Mouse (Mus musculus): ENCODE measurements at regions not wholly inside any gene's neighbourhood (a gene's known extent, or its start where the extent isn't known, plus 50 kb on each side); places are given as distances from the start of the nearest gene placed in this dataset.

DNA sequence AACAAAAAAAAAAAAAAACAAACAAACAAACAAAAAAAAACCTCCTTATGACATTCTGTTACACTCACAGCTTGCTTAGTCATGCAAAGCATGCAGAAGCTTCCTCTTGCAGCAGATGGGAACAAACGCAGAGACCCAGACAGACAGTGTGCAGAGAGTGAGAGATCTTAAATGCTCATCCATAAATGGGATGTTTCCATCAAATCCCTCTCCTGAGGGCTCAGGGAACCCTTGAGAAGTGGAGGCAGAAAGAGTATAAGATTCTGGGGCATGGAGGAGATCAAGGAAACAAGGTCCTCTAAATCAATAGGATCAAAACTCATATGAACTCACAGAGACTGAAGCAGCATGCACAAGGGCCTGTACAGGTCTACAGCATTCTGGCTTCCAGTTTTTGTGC, 52.5 kb downstream of the Adm start:
- no peak for DNase-seq (ENCODE audit: low spot score in 2 of 2)

GRCm38 (mm10) chr7:110682911-110683310, 55.5 kb downstream of the Adm start:
- no peak for DNase-seq (ENCODE audit: low spot score in 2 of 2)

DNA sequence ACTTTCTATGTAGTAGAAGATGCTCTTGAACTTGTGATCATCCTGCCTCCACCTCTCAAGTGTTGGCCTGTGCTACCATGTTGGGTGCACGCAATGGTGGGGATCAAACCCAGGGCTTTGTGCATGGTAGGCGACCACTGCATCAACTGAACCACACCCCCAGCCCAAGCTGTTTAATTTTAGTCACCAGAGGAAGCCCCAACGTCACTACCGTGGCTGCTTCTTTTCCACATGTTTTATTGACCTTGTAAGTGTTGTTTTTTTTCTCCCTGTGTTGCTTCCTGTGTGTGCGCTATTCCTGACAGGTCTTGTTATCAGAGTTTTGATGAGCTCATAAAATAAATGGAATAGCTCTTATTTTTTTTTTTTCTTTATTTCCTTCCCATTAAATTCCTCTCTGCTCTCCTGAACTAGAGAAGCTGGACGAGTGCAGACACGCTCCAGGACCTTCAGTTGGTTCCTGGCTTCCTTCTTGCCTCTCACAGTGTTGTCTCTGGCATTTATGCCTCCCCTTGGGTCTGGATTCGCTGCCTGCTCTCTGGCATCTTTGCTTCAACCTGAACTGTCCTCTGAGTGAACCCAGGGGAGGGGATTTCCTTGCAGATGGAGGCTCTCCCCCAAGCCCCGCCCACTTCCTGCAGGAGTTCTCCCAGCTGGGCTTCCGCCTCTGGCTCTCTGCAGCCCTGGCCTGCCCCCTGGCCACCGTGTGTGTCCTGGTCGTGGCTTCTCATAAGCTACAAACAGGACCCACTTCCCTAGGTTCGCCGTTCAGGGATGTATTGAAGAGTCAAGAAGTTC, 61.6 kb downstream of the Adm start:
- DNase-seq (ENCODE audit: low spot score in 2 of 2): peak in 1 of 2 experiments; percentile 77

- DNase-seq (ENCODE audit: low spot score in 2 of 2): no peak
Measured at GRCm38 (mm10) chr7:110690241-110690640, 62.8 kb downstream of the Adm start.

GRCm38 (mm10) chr7:110690856-110691255, 63.4 kb downstream of the Adm start:
- DNase-seq (ENCODE audit: low spot score in 2 of 2): no peak

GRCm38 (mm10) chr7:110694262-110694661, 66.8 kb downstream of the Adm start:
- DNase-seq (ENCODE audit: low spot score in 2 of 2): no peak

DNA sequence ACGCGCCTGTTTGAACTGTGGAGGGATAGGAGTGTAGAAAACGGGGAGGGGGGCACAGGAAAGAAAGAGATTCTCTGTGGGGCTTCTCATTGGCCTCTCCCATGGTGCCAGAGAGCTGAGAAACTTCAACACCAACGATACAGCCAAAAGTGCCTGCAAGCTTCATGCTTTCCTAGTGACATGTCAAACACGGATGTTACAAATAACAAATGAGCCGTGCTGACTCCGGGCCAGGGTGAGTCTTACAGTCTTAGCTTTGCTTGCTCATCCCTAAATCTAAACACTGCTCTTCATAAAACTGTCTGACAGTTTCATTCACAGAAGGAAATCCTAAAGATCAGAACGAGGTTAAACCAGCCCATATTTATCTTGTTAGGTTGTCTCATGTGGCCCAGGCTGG, 68.3 kb downstream of the Adm start:
- DNase-seq (ENCODE audit: low spot score in 2 of 2): no peak

- no peak for DNase-seq (ENCODE audit: low spot score in 2 of 2)
Measured at GRCm38 (mm10) chr7:110698211-110699153, 69.5 kb upstream of the Ampd3 start.

- no peak for DNase-seq (ENCODE audit: low spot score in 2 of 2)
Measured at GRCm38 (mm10) chr7:110699596-110699995, 68.4 kb upstream of the Ampd3 start.

DNA sequence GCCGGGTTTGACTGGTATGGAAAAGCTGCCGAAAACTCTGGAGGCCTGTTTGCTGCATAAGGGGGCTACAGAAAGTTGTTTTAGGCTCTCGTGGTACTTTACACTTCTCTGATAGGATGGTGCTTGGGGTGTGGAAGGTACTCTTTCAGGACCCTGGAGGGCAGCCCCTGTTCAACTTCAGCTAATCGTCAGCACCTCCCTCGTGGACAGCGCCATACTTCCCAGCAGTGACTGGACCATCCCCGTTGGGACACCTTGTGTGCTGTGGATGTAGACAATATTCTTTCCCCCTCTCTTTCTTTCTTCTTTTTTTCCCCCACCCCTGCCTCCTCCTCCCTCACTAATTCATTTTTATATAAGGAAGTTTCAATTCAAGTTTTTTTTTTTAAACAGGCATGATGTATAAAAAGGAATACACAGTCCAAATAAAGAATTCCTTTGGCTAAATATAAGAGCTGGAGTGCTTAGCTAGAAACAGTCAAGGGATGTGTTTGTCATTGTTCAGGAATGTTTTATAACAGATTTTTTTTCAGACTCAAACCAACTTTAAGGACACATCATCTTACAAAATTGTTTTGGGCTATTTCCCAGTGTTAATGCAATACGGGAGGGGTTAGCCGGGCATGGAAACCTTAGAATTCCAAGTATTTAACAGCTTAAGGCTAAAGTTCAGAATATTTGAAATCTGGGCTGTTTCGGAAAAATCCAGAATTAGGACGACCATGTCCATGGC, 66.2 kb upstream of the Ampd3 start:
- peak in 1 of 2 experiments; percentile 49 for DNase-seq (ENCODE audit: low spot score in 2 of 2)

- DNase-seq (ENCODE audit: low spot score in 2 of 2): no peak
Measured at GRCm38 (mm10) chr7:110702414-110702783, 65.6 kb upstream of the Ampd3 start.

- DNase-seq (ENCODE audit: low spot score in 2 of 2): peak in 1 of 2 experiments; percentile 2
Measured at GRCm38 (mm10) chr7:110705311-110706000, 62.5 kb upstream of the Ampd3 start.

GRCm38 (mm10) chr7:110706001-110706695, 61.9 kb upstream of the Ampd3 start:
- DNase-seq (ENCODE audit: low spot score in 2 of 2): peak in 1 of 2 experiments; percentile 8

DNA sequence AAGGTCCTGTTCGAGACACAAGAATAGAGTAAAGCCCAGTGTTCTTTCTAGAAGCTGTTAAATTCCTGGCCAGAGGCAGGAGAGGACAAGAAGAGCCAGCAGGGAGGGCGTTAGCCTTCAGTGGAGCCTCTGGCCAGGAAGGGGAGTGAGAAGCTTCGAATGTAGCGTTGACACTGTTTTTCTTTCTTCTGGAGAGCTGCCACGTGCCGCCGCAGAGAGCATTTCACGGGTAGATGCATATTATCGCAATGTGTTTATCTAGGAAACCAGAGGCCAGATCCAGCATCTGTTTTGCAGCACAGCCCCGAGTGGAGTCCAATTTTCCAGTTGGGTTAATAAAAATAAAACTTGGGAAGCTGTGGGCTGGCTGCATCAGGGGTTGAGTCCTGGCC, 61.3 kb upstream of the Ampd3 start:
- peak in 1 of 2 experiments; percentile 11 for DNase-seq (ENCODE audit: low spot score in 2 of 2)

- DNase-seq (ENCODE audit: low spot score in 2 of 2): no peak
Measured at GRCm38 (mm10) chr7:110708116-110708515, 59.9 kb upstream of the Ampd3 start.

DNA sequence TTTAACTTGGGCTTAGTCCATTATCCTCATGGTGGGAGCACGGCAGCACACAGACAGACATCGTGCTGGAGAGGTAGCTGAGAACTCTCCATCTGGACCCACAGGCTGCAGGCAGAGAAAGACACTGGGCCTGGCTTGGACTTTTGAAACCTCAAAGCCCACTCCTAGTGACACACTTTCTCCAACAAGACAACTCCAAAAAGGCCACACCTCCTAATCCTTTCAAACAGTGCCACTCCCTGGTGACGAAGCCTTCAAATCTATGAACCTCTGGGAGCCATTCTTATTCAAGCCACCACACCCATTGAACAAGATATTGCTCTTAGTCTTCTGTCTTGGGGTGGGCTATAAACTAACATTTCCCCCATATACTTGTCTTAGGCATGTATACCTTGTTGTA, 59.2 kb upstream of the Ampd3 start:
- DNase-seq (ENCODE audit: low spot score in 2 of 2): no peak

DNA sequence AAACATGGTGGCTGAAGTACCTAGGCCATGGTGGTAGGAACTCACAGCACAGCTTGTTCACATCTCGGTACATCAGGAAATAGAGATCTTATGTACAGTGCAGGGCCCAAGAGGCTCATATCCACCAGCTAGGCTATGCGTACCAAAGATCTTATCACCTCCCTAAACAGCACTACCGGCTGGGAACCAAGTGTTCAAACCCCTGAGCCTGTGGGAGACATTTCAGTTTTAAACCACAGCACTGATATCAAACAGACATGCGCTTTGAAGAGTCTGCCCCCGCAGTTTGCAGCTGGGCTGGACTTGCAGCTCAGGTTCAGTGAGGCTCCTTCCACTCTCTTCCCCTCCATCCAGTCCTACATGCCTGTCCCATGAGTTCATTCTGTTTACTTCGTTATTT, 58.4 kb upstream of the Ampd3 start:
- no peak for DNase-seq (ENCODE audit: low spot score in 2 of 2)

GRCm38 (mm10) chr7:110710256-110710962, 57.6 kb upstream of the Ampd3 start:
- DNase-seq (ENCODE audit: low spot score in 2 of 2): no peak

DNA sequence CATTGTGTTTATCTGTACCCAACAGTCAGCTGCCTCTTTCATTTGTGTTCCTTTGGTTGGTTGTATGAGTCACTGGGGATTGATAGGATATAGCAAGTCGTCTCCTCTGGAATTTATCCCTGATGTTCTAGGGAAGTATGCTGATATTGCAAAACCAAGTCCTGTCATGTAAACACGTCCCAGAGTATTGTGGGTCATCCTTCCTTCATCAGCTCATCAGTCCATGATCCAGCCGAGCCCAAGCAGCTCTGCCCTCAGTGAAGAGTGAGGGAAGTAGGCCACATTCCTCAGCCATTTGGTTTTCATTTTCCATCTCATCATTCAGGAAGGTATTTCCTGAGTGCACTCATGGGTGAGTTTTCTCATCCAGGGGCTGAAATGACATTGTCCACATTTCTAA, 54.3 kb upstream of the Ampd3 start:
- DNase-seq (ENCODE audit: low spot score in 2 of 2): no peak

DNA sequence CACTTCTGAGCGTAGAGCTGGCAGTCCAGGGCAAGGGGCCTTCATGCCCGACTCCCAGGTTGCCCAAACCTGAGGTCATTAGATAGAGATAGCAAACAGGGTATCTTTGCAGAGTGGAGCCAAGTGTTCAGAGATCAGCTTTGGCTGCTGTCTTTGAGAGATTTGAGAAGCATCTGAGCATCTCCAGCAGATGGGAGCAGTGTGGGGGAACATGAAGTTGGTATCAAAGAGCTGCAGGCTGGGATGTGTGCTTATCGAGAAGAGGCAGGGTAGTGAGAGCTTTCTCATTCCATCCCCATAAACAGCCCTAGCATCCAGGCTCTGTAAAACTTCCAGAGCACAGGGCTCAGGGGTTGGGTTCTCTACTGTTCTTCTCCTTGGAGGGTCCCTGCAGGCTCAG, 52.9 kb upstream of the Ampd3 start:
- DNase-seq (ENCODE audit: low spot score in 2 of 2): no peak
